Mouse (Mus musculus): ENCODE measurements around the gene Ubqln1. TPM values are rescaled to one million over a fixed set of nuclear protein-coding genes. Genes with fewer than 3 reads are reported as not detected.

Gene Ubqln1
- polyA plus RNA-seq, 1 experiment from 2014 or later, result 184 TPM

- peaks cover 35% of the 10 kb centered on the region for H3K36me3 ChIP-seq
- no peak overlapping the region for H3K27ac ChIP-seq
Observed at GRCm38 (mm10) chr13:58197211-58197610, 18.2 kb downstream of the Ubqln1 start.

GRCm38 (mm10) chr13:58194908-58195307 is 20.5 kb downstream of the Ubqln1 start:
- H3K27me3 ChIP-seq (replicated peaks), result no peaks in the 10 kb centered on the region
- H3K27ac ChIP-seq, result no peak overlapping the region
- H3K9ac ChIP-seq, result no peak overlapping the region
- H3K4me3 ChIP-seq, result no peak overlapping the region
- H3K4me1 ChIP-seq, result no peaks in the 10 kb centered on the region
- 83% methylated on average over 3 of the region's 3 CpGs for WGBS
- no peaks in the 10 kb centered on the region for H3K9me3 ChIP-seq
- H3K4me2 ChIP-seq (replicated peaks), result no peak overlapping the region
- no peak for ATAC-seq (ENCODE audit: low FRiP score, low read depth)
- H3K36me3 ChIP-seq, result peaks cover 53% of the 10 kb centered on the region

More at GRCm38 (mm10) chr13:58197211-58197610, 18.2 kb downstream of the Ubqln1 start:
- H3K9me3 ChIP-seq, result no peaks in the 10 kb centered on the region
- H3K27me3 ChIP-seq (replicated peaks), result no peaks in the 10 kb centered on the region
- no peak overlapping the region for H3K4me3 ChIP-seq
- no peak overlapping the region for H3K4me2 ChIP-seq (replicated peaks)
- H3K4me1 ChIP-seq, result no peaks in the 10 kb centered on the region
- 87% methylated on average over 3 of the region's 3 CpGs for WGBS
- no peak for ATAC-seq (ENCODE audit: low FRiP score, low read depth)
- H3K9ac ChIP-seq, result no peak overlapping the region

GRCm38 (mm10) chr13:58193221-58193620 is 22.2 kb downstream of the Ubqln1 start:
- no peak for ATAC-seq (ENCODE audit: low FRiP score, low read depth)
- 98% methylated on average over 3 of the region's 3 CpGs for WGBS
- H3K4me1 ChIP-seq, result no peaks in the 10 kb centered on the region
- no peaks in the 10 kb centered on the region for H3K9me3 ChIP-seq
- no peak overlapping the region for H3K4me3 ChIP-seq
- no peak overlapping the region for H3K4me2 ChIP-seq (replicated peaks)
- H3K27ac ChIP-seq, result no peak overlapping the region
- H3K27me3 ChIP-seq (replicated peaks), result no peaks in the 10 kb centered on the region
- peaks cover 57% of the 10 kb centered on the region for H3K36me3 ChIP-seq
- H3K9ac ChIP-seq, result no peak overlapping the region

GRCm38 (mm10) chr13:58192146-58192545 is 23.3 kb downstream of the Ubqln1 start:
- Histone ChIP-seq H3K36me3 (peaks cover 50% of the 10 kb centered on the region), H3K4me2 (replicated peaks) (no peak overlapping the region), H3K27ac (no peak overlapping the region), H3K9me3 (no peaks in the 10 kb centered on the region), H3K4me3 (no peak overlapping the region), H3K9ac (no peak overlapping the region), H3K27me3 (replicated peaks) (no peaks in the 10 kb centered on the region), H3K4me1 (no peaks in the 10 kb centered on the region; the same call in 1 of the 2 replicates)
- 94% methylated on average over 6 of the region's 6 CpGs for WGBS
- ATAC-seq (ENCODE audit: low FRiP score, low read depth), result no peak

- Histone ChIP-seq H3K27me3 (replicated peaks) (no peaks in the 10 kb centered on the region), H3K36me3 (peaks cover 46% of the 10 kb centered on the region), H3K4me3 (no peak overlapping the region), H3K9me3 (no peaks in the 10 kb centered on the region), H3K27ac (no peak overlapping the region), H3K4me2 (replicated peaks) (no peak overlapping the region), H3K9ac (no peak overlapping the region), H3K4me1 (no peaks in the 10 kb centered on the region; the same call in 1 of the 2 replicates)
- ATAC-seq (ENCODE audit: low FRiP score, low read depth), result no peak
- WGBS, result 99% methylated on average over 14 of the region's 14 CpGs
Observed at GRCm38 (mm10) chr13:58191516-58191915, 23.9 kb downstream of the Ubqln1 start.

GRCm38 (mm10) chr13:58189473-58189872 is 26.0 kb downstream of the Ubqln1 start:
- no peaks in the 10 kb centered on the region for H3K27me3 ChIP-seq (replicated peaks)
- H3K36me3 ChIP-seq, result peaks cover 37% of the 10 kb centered on the region
- ATAC-seq (ENCODE audit: low FRiP score, low read depth), result no peak
- no peaks in the 10 kb centered on the region; the same call in 1 of the 2 replicates for H3K4me1 ChIP-seq
- H3K4me3 ChIP-seq, result no peak overlapping the region
- no peak overlapping the region for H3K4me2 ChIP-seq (replicated peaks)
- WGBS, result 82% methylated on average over 5 of the region's 5 CpGs
- no peak overlapping the region for H3K9ac ChIP-seq
- H3K27ac ChIP-seq, result no peak overlapping the region
- no peaks in the 10 kb centered on the region for H3K9me3 ChIP-seq

- no peaks in the 10 kb centered on the region for H3K9me3 ChIP-seq
Observed at GRCm38 (mm10) chr13:58188412-58188811, 27.0 kb downstream of the Ubqln1 start.

GRCm38 (mm10) chr13:58187751-58188150 is 27.7 kb downstream of the Ubqln1 start:
- no peak for ATAC-seq (ENCODE audit: low FRiP score, low read depth)
- no peaks in the 10 kb centered on the region for H3K9me3 ChIP-seq
- no peaks in the 10 kb centered on the region for H3K27me3 ChIP-seq (replicated peaks)
- H3K4me1 ChIP-seq, result no peaks in the 10 kb centered on the region; the same call in 1 of the 2 replicates
- no peak overlapping the region for H3K4me2 ChIP-seq (replicated peaks)
- 84% methylated on average over 3 of the region's 3 CpGs for WGBS
- H3K27ac ChIP-seq, result no peak overlapping the region
- H3K9ac ChIP-seq, result no peak overlapping the region
- H3K36me3 ChIP-seq, result peaks cover 37% of the 10 kb centered on the region
- no peak overlapping the region for H3K4me3 ChIP-seq

More at GRCm38 (mm10) chr13:58188412-58188811, 27.0 kb downstream of the Ubqln1 start:
- Histone ChIP-seq H3K36me3 (peaks cover 37% of the 10 kb centered on the region), H3K27me3 (replicated peaks) (no peaks in the 10 kb centered on the region), H3K9ac (no peak overlapping the region), H3K4me3 (no peak overlapping the region), H3K4me1 (no peaks in the 10 kb centered on the region; the same call in 1 of the 2 replicates), H3K4me2 (replicated peaks) (no peak overlapping the region), H3K27ac (no peak overlapping the region)
- no peak for ATAC-seq (ENCODE audit: low FRiP score, low read depth)
- 69% methylated on average over 4 of the region's 4 CpGs for WGBS

GRCm38 (mm10) chr13:58186281-58186680 is 29.2 kb downstream of the Ubqln1 start:
- Histone ChIP-seq H3K4me1 (no peaks in the 10 kb centered on the region; the same call in 1 of the 2 replicates), H3K36me3 (peaks cover 31% of the 10 kb centered on the region), H3K27me3 (replicated peaks) (no peaks in the 10 kb centered on the region), H3K9me3 (no peaks in the 10 kb centered on the region), H3K9ac (no peak overlapping the region), H3K4me3 (no peak overlapping the region), H3K4me2 (replicated peaks) (no peak overlapping the region), H3K27ac (no peak overlapping the region)
- 90% methylated on average over 8 of the region's 8 CpGs for WGBS
- no peak for ATAC-seq (ENCODE audit: low FRiP score, low read depth)

- Histone ChIP-seq H3K9me3 (no peaks in the 10 kb centered on the region), H3K36me3 (peaks cover 34% of the 10 kb centered on the region), H3K27ac (no peak overlapping the region), H3K4me3 (no peak overlapping the region), H3K4me1 (no peaks in the 10 kb centered on the region; the same call in 1 of the 2 replicates), H3K27me3 (replicated peaks) (no peaks in the 10 kb centered on the region), H3K9ac (no peak overlapping the region), H3K4me2 (replicated peaks) (no peak overlapping the region)
- ATAC-seq (ENCODE audit: low FRiP score, low read depth), result no peak
- 95% methylated on average over 3 of the region's 3 CpGs for WGBS
Observed at GRCm38 (mm10) chr13:58184111-58184510, 31.3 kb downstream of the Ubqln1 start.

GRCm38 (mm10) chr13:58181607-58182551 is 33.6 kb downstream of the Ubqln1 start:
- no peak overlapping the region for H3K4me2 ChIP-seq (replicated peaks)
- no peak overlapping the region for H3K9ac ChIP-seq
- no peaks in the 10 kb centered on the region for H3K9me3 ChIP-seq
- H3K27me3 ChIP-seq (replicated peaks), result no peaks in the 10 kb centered on the region
- H3K36me3 ChIP-seq, result peaks cover 40% of the 10 kb centered on the region
- H3K4me1 ChIP-seq, result no peaks in the 10 kb centered on the region
- no peak overlapping the region for H3K27ac ChIP-seq
- H3K4me3 ChIP-seq, result no peak overlapping the region
- no peak for ATAC-seq (ENCODE audit: low FRiP score, low read depth)
- 79% methylated on average over 14 of the region's 14 CpGs for WGBS

- Histone ChIP-seq H3K9ac (no peak overlapping the region), H3K36me3 (peaks cover 63% of the 10 kb centered on the region), H3K27ac (no peak overlapping the region), H3K27me3 (replicated peaks) (no peaks in the 10 kb centered on the region), H3K9me3 (no peaks in the 10 kb centered on the region), H3K4me1 (no peaks in the 10 kb centered on the region), H3K4me3 (no peak overlapping the region), H3K4me2 (replicated peaks) (no peak overlapping the region)
- ATAC-seq (ENCODE audit: low FRiP score, low read depth), result no peak
- 92% methylated on average over 9 of the region's 9 CpGs for WGBS
Observed at GRCm38 (mm10) chr13:58177511-58178208, 37.8 kb downstream of the Ubqln1 start.
